Mouse (Mus musculus): ENCODE results near the gene Ces1d. TPM values are rescaled to one million over a fixed set of nuclear protein-coding genes. Genes with fewer than 3 reads are reported as not detected.
"Not testable (repeated sequence)": the region's sequence is repeated elsewhere in the genome, so short reads cannot be mapped to it uniquely, and the experiment has no call there.

The Ces1d gene
- total RNA-seq (2021), result not detected
- long read RNA-seq, experiment 1, result 0 reads
- long read RNA-seq, experiment 2, partial matches to known transcripts, result 0 of 1 reads
- long read RNA-seq, experiment 2, other reads (novel, unspliced or antisense), result 0 of 1 reads

DNA sequence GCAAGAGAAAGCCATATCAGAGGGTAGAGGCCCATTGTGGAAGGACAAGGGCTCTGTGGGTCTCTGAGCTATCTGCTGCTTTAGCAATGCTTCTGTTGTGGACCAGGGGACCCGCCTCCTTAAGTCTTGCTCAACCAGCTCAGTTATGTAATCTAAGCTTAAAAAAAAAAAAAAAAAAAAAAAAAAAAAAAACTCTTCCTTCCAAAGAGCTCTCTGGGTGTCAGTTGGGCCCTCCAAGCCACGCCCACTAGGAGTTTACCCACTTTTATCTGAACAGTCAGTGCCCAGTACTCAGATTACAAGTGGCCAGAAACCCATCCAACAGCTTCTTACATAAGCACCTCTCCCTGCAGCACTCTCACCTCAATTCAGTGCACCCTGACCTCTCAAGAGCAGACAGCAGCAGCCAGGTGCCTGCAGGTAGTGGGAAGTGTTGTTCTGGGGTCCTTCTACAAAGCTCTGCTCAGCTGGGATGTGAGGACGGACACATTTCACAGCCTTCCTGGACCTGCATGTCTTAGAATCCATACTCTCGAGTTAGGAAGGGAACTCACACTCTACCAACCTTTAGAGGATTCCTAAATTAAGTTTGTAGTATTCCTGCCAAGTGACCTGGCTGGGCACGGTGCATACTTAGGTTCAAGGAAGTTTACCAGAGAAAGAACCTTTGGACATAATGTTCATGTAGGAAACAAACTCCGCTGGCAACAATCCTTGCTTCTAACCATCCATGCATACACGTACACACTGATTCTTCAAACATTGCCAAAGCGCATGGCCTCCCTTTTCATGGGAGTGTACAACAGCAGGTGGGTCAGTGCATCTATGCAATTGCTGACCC, at the start of gene Ces1d:
TSS of gene Ces1d (minus strand) at position 154 of the 841 bp plus-strand sequence.
- DNase-seq (ENCODE audit: low spot score in 2 of 2), result no peak

DNA sequence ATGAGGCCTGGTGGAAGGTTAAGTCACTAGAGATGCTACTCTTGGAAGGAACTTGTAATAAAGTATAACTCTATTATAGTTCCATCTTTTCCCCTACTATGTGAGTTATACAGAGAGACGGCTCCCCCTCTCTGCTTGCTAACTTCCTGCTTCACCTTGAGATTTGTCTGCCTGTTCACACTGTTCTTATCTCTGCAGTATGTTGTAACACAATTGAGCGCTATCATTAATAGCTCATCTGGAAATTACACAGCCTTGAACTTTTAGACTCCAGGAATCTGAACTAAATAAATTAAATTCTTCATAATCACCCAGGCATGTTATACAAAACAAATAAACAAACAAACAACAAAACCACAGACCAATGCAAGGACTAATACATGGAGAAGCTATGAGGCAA, 48.4 kb upstream of the Ces1d start:
- DNase-seq (ENCODE audit: low spot score in 2 of 2), result no peak

DNA sequence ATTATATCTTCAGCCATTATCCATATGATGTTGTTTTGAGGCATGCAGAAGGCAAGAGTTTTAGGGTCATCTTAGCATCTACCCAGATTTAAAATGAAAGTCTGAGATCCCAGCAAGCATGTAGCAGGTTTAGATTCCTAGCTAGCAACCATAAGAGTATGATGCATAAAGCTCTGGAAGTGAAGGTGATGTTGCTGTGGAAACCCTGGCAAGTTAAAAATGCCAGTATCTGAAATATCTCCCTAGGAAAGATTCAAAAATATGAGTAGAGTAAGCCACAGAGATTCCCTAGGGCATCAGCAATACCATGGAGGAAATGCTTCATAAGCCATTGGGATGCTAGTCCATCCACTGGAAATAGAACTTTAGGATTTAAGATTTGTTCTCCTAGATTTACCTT, 42.2 kb upstream of the Ces1d start:
- peak in 1 of 2 experiments; percentile 4 for DNase-seq (ENCODE audit: low spot score in 2 of 2)

DNA sequence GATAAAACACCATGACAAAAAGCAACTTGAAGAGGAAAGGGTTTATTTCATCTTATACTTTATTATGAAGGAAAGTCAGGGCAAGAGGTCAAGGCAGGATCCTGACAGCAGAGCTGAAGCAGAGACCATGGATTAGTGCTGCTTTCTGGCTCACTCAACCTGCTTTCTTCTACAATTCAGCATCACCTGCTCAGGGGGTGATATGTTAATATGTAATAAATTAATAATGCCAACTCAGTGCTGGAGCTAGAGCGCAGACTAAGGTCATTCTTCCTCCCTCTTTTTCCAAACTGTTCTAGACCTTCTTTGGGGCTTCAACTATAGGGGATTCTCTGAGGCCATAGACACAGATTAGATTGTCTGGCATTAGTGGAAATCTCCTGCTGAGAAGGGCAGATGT, 38.0 kb upstream of the Ces1d start:
- DNase-seq (ENCODE audit: low spot score in 2 of 2), result no peak

DNA sequence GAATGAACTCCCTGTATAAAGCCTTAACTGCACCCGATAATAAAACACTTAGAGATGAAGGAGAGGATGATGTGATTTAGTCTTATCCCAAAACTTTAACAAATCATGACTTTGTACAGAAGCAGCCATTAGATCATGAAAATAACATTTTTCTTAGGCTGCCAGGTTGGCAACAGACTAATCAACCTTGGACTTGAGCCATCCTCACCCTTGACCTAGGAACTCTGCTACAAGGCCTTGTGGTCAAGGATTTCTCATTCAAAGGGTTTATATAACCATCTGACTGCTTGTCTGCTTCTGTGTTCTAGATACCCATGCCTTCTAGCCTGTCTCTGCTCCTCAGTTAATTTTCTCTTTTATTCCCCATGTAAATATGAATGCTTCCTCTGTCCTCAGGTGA, 37.1 kb upstream of the Ces1d start:
- no peak for DNase-seq (ENCODE audit: low spot score in 2 of 2)

DNA sequence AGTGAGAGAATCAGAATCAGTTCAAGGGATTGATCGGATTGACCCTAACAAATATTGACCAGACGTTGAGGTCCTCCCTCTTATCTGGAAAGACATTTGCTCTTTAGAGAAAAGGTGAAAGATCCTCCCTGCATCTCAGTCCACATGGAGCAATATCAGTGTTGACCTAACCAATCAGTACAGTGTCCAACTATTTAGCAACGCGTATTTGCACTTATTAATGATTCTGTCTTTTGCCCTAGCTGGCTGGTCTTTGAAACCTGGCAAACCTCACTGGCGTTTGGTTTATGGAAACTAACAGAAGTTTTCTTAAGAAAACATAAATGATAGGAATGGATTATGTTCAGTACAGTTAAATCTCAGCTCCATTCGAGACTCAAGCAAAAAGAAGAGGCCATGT, 36.4 kb upstream of the Ces1d start:
- DNase-seq (ENCODE audit: low spot score in 2 of 2), result no peak

DNA sequence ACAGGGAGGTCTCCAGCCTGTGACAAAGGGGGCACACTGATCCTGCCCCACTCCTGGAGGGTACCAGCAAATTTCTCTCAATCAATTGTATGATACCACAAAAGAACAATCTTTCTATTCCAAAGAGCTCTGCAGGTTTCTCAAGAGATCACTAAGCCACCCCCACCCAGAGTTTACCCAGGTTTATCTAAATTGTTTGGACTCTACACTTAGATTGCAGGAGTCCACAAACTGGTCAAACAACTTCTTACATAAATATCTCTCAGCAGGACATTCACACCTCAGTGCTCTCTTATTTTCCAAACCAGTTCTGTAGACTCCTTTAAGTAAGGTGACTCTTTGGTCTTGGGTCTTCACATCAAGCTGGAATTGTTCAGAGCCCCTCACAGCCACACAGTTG, 31.8 kb upstream of the Ces1d start, which contains the start of gene Ces1e:
TSS of gene Ces1e (minus strand) at position 174 of the 400 bp plus-strand sequence.
- DNase-seq (ENCODE audit: low spot score in 2 of 2), result no peak

DNA sequence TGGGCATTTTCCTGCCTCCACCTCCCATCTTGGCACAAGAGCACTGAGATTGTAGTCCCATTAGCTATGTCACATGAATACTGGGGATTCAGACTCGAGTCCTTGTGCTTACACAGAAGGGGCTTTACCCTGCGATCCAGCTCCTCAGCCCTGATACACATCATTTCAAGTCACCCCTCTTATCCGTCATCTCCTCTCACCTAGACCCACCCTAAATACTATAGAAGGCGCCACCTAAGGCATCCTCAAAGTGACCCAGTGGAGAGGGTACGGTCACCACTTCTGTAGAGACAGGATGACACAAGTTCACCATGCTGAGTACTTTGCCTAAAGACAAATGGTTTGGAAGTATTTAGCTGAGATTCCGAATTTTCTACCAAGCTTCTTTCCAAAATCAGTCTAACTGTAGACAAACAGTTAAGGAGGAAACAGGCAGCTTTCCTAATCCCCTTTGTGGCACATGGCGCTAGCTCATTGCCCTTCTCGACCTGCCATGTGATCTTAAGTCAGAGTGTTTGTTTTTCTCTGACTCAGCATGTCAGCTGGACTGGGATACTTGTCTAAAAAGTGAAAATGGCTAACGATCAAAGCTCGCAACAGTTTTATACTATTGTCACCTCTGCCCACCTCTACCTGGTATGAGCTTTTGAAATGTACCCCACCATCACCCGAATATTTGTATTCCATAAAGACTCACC, 31.2 kb upstream of the Ces1d start:
- DNase-seq (ENCODE audit: low spot score in 2 of 2), result no peak

DNA sequence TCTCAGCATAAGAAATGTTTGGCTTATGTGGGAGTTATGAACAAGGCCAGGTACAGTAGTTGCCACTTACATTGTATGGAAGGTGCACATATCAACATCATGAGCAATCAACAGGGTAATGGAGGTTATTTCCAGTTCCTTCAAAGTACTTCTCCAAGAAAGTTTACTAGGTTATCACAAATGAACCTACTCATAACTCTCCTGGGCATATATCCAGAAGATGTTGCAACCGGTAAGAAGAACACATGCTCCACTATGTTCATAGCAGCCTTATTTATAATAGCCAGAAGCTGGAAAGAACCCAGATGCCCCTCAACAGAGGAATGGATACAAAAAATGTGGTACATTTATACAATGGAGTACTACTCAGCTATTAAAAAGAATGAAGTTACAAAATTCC, 28.8 kb upstream of the Ces1d start:
- not testable (repeated sequence) for DNase-seq (ENCODE audit: low spot score in 2 of 2)

DNA sequence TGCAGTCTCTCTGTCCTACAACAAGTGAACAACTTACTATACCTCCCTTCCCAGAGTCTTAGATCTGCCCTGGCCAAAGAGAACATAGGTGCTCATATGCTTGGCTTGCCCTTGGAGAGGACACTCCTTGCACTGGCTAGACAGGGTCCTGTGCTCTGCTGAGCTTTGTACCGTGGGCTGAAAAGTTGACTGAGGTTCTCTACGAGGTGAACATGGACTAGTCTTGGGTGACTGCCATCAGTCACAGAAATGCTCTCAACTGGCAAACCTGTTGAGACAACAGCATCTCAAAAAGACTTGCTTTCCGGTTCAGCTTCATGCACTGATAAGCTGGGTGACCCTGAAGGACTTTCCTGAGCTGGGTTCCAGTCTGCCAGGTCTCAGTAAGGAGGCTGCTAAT, 24.3 kb upstream of the Ces1d start:
- no peak for DNase-seq (ENCODE audit: low spot score in 2 of 2)

DNA sequence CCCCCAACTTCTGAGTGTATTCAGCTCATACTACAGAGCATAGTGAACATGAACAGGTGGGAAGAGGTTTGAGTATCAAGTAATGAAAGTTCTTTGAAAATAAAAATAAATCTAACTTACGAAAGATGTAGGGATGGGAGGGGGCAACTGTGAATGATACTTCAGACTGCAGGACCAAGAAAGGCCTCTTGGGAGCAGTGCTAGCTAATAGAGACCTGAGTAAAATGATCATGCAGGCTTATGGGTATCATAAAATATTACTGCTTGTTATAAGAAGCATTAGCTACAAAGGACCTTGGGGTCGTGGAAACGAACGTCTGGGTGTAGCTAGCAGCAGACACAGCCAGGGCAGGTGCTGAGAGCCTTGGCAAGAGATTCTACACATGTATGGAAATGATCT, 20.2 kb upstream of the Ces1d start:
- peak in 1 of 2 experiments; percentile 8 for DNase-seq (ENCODE audit: low spot score in 2 of 2)

DNA sequence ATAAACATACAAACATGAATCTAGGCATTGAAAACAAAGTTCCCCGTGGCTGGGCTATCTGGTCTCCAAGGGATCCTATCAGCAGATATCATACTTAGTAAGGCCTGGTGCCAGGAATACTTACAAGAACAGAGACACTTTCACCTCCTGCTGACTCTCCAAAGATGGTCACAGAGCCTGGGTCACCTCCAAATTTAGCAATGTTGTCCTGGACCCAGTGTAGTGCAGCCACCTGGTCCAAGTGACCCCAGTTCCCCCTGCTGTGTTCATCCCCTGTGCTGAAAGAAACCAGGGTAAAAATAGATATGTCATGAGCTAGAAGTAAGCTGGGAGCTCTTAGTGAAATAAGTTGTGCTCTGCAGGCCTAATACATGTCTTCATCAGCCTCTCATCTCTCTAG, 19.7 kb upstream of the Ces1d start:
- DNase-seq (ENCODE audit: low spot score in 2 of 2), result no peak

DNA sequence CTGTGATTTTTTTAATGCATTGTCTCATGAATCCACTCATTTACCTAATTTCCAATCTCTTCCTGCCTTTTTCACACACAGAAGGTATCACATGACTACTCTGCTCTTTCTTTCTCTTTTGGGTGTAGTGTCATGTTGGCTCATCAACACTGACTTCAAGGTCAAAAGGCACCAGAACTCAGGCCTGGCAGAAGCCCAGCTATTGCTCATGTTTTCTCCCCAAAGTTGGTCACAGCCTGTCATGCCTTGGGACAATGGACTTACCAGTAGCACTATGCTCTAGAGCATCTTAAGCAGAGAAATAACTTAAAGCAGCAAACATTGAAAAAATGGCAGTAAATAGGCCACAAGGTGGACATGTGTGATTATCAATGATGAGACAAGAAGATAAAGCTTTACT, 13.5 kb upstream of the Ces1d start:
- no peak for DNase-seq (ENCODE audit: low spot score in 2 of 2)

DNA sequence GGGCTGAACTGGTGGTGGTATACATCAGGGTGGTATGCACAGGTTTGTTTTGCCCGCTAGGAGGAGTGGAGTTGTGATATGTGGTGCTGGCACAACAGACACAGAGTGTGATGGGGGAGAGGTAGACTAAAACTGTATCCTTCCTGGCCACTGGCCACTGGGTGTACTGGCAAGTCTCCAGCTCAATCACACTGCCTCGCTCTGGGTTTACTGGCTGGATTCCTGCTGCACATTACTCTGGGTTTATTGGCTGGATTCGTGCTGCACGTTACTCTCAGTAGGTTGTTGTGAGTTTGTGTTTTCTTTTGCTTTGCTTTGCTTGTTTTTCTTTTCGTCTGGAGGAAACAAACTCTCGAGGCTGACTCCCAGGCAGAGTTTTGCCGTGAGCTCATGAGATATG, 1.5 kb upstream of the Ces1d start:
- not testable (repeated sequence) for DNase-seq (ENCODE audit: low spot score in 2 of 2)

DNA sequence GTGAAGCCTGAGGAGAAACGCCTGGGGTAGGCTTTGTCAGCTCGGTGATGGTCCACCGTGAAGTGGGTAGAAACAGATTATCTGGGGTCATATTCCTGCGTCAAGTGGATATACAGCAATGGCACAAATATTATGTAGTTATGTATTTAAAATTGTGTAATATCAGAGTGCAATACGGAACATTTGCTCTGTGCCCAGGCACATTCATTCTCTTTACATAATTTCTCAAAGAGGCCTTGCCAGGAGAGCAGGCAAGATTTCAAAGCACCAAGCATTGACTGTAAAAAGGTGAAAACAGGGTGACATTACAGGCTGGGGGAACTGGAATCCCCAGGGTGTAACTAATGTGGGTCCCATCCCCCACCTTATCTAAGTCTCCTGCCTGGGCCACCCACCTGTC, 1.2 kb downstream of the Ces1d start:
- DNase-seq (ENCODE audit: low spot score in 2 of 2), result no peak

DNA sequence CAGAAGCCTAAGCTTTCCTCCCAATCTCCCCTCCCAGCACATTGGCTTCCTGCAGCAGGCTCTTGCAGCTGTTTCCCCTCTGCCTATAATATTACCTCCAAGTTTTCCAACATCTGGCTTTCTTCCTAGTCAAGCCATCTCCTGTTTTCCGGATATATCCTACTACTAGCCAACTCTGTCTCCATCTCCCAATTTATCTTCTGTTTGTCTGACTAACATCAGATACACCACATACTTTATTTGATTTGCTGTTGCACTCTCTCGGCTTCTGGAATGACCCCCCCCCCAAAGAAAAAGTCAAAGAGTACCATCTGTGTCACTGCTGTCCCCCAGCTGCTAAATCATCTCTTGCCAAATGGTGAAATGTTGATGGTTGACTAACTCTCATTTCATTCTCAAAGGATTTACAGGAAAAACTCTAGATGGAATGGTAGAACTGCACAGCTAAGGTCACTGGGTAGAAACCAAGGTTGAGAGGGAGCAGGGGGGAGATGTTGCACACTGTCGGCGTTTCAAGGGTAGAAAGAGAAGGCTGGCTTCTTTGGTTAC, 17.0 kb downstream of the Ces1d start:
- no peak for DNase-seq (ENCODE audit: low spot score in 2 of 2)

DNA sequence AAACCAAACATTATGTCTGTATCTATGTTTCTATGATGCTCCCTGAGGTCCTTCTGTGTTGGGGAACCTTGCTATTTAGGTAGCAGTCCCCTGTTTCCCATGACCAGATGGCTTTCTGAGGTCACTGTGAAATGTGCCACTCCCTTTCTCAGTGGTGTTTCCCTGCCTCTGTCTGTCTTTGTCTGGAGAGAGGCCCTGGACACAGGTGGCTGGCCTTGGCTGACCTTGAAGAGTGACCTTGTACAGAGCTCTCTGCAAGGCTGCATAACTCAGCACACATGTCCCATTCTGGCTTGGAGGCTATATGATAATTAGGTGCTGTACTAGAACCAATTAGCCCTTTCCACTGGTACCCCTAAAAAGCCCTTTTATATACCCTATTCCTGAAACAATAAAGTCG, 21.0 kb downstream of the Ces1d start:
- DNase-seq (ENCODE audit: low spot score in 2 of 2), result no peak

DNA sequence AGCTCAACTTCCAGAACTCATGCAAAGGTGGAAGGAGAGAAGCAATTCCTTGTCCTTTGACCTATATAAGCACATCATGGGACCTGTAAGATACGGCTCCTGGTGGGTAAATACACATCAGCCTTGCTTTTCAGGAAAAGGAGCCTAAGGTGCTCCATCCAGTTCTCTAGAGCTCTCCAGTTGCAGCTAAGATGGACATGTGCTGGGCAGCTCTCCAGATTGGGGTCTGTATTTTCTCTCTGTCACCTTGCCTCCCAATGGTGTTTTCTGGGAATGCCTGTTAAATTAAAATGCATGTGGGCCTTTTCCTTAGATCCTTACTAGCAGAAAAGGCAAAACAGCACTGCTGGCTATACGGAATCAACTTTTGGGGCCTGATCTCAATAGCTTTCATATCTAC, 23.1 kb downstream of the Ces1d start:
- no peak for DNase-seq (ENCODE audit: low spot score in 2 of 2)

DNA sequence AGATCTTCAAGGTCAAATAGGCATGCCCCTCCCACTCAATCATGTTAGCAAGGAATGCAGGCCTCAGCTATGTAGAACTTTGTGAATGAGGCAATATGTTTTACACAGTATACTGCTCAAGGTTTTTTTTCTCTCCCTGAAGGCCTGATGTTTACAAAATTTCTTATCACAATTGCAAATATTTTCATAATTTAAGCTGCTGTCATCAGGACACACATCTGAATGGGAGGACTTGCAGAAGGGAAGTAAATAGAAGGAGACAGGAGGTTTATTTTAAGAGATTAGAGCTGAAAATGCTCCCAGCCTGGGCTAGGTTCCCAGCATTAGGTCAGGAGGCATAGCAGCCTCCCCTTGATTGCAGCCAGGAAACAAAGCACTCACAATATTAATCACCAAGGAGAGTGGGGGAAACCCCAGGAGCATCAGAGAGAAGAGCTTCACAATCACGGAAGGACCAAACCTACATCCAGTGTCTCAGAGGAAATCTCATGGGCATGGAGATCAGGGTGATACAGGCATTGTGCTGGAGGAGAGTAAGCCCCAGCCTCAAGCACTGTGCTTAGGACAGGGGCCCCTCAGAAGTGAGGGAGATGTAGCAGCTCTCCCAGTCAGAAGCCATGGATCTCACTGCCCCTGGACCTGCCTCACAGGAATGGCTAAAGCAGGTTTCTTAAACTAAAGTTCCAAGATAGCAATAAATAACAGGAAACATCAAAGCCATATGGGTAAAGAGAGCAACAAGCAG, 25.6 kb downstream of the Ces1d start:
- DNase-seq (ENCODE audit: low spot score in 2 of 2), result no peak

DNA sequence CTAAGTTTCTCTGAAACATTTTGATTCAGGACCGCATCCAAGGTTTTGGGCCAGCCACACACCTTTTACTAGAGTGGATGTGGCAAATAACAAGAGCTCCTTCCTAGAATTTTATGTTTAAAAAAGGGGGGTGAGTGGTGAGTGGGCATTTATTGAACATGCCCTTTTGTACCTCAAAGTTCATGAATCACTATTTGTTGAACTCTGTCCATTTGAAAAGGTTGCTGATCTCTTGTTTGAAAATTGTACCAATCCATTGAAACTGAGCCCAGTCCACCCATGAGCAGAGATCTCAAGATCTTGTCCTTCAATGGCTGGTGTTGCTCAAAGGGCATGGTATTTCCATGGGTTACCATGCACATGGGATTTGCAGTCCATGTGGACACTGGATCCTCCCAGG, 34.3 kb downstream of the Ces1d start:
- DNase-seq (ENCODE audit: low spot score in 2 of 2), result no peak

DNA sequence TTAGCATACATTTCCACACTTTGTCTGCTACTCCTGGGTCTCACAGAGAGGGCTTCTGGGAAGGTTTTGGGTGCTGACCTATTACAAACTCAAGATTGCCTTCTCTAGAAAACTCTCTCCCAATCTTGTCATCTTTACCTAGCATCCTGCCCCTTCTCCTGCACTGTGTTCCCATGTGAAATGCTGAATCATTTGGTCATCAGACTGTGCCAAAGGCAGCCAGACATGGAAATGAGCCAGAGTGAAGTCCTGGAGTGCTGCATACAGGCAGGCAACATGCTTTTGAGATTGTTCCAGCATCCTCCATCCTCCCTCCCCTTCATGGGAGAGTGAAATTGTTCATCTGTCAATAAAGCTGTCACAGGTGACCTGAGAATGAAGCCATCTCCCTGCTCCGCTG, 46.2 kb downstream of the Ces1d start:
- no peak for DNase-seq (ENCODE audit: low spot score in 2 of 2)

Data from layer of hippocampus, postnatal 14 days (tissue).